Mouse (Mus musculus) lung, adult 18-20 months (tissue): ENCODE results near the gene Rnft1.

ENCODE experiments used
- DNase-seq, 2 experiments: peaks; one replicate each; pipeline ENCODE4 v3.0.0; 2022; ENCODE audit warnings: mixed read lengths in 2 of 2

Gene Rnft1

GRCm38 (mm10) chr11:86484101-86484868, at the start of gene Rnft1:
Gene Rnft1, plus strand, starts transcription at chr11:86484657.
- peak; percentile 99 for DNase-seq

DNA sequence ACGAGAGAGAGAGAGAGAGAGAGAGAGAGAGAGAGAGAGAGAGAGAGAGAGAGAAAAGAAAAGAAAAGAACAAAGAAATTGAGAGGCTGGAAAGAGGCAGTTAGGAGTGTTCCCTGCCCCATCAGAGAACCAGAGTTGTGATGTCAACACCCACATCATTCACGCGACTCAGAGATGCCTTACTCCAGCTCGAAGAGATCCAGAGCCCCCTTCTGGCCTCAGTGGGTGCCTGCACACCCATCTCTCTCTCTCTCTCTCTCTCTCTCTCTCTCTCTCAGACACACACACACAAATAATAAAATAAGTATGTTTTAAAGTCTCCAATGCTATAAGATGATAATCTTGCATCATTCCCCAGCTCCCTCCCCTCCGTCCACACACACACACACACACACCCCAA, 47.6 kb upstream of the Rnft1 start:
- DNase-seq, result peak; percentile 6 to 7

DNA sequence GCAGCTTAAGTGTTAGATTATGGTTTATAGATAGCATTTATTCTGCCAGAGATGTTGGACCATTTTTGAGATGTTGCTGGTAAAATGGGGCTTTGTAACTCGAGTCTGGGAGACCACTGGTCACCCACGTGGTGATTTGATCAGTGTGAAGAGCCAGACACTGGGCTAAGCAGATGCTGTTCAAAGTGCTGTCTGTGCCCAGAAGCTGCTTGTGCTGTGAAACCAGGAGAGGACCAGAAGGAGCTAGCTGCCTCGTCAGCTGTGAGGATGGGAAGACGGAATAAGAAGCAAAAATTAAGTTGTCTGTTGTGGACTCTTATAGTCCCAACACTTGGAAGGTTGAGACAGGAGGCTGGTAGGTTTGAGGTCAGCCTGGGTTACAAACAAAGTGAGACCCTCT, 46.2 kb upstream of the Rnft1 start:
- DNase-seq, result no peak

DNA sequence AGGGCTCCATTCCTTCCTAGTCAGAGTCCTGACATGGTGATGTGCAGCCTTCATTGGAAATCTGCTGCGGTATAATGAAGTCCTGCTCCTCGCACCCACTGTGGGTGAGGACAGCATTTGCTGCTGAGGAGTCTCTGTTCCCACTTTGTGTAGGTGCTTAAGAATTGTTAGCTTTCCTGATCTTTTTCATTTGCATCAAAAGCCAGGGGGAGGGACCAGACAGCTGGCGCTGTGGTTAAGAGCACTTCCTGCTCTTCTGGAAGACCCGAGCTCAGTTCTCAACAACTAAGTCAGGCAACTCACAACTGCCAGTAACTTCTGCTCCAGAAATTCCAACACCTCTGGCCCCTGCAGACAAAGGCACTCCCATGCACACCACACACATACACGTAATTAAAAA, 43.7 kb upstream of the Rnft1 start:
- no peak for DNase-seq

DNA sequence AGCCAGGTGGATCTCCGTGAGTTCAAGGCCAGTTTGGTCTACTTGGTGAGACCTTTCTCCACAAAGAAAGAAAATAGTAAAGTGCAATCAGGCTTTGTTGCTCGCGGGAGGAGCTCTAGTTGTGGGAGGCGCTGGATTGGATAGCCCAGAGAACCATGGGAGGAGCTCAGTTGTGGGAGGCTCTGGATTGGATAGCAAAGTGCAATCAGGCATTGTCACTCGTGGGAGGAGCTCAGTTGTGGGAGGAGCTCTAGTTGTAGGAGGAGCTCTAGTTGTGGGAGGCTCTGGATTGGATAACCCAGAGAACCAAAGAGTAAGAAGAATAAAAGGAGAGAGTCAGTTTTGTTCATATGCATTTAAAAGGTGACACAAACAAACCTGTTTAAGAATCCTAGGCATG, 30.5 kb upstream of the Rnft1 start:
- DNase-seq, result no peak

- no peak for DNase-seq
Measured at GRCm38 (mm10) chr11:86457545-86457944, 26.9 kb upstream of the Rnft1 start.

DNA sequence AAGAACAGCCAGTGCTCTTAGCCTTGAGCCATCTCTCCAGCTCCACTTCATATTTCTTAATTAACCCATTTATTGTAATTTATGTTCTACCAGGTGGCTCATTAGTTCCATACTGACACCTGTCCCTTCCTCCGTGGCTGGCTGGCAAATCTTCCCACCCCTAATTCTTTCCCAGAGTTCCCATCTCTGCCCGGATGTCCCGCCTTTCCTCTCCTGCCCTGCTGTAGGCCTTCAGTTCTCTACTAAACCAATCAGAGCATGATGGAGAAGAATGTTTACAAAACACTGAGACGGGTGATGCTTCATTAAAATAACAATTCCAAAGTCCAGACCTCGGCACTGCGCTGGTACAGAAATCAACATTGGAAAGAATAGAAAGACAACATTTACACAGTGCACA, 25.6 kb upstream of the Rnft1 start:
- DNase-seq, result no peak

DNA sequence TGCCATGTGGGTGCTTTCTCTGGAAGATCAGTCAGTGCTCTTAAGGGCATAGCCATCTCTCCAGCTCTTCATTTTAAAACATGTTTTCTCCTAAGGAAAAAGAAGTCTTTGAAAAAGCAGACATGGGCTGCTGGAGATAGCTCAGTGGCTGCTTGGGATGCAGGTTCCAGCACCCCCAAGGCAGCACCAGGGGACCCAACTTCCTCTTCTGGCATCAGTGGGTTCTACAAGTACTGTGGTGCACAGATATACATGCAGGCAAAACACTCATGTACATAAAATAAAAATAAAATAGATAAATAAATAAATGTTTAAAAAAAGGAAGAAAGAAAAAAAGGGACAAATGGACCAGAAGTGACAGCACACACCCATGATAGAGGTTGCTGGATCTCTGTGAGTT, 21.9 kb upstream of the Rnft1 start:
- no peak for DNase-seq

DNA sequence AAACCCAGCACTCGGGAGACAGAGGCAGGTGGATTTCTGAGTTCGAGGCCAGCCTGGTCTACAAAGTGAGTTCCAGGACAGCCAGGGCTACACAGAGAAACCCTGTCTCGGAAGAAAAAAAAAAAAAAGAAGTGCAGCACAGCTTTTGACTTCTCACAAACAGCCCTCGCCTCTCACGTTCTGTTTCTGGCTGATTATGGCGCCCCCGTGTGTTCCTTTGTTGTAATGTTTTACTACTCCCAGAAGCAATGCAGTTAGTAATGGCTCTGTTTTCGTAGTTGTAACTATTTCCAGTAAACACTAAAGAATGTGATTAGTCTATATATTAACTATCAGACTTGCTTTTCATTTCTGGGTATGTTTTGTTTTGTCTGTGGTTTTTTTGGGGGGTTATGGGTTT, 20.2 kb upstream of the Rnft1 start:
- peak; percentile 31 to 58 for DNase-seq

DNA sequence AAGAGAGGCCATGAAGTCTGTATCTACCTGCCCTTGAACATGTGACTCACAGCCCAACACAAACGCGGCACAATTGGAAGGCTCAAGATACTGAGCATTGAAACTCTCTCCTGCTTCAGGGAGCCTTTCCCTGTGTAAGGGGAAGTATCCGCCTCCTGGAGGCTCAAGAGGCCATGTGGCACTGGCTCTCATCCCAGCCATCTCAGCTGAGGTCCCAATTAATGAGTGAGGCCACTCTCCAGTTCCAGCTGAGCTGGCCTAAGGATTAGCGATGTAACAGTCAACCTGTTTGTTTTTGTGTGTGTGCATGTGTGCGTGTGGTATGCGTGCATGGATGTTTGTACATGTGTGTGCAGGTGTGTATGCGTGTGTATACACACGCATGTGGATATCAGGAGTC, 16.1 kb upstream of the Rnft1 start:
- DNase-seq, result peak; percentile 16 to 30

DNA sequence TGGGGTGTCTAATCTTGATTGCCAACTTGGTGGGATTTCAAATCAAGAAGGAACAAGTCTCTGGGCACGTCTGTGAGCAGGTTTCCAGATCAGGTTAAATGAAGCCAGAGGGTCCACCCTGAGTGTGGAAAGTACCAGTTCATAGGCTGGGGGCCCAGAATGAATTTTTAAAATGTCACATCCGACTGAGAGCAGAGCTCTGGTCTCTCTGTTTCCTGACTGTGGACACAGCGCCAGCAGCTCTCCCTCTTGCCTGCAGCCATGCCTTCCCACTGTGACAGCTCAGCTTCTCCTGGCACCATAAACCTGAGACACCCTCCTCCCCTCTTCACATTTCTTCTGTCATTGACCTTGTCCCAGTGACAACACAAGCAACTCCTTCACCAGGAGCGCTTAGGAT, 15.5 kb upstream of the Rnft1 start:
- no peak for DNase-seq

- DNase-seq, result no peak
Measured at GRCm38 (mm10) chr11:86471785-86472184, 12.7 kb upstream of the Rnft1 start.

- no peak for DNase-seq
Measured at GRCm38 (mm10) chr11:86472771-86473171, 11.7 kb upstream of the Rnft1 start.

DNA sequence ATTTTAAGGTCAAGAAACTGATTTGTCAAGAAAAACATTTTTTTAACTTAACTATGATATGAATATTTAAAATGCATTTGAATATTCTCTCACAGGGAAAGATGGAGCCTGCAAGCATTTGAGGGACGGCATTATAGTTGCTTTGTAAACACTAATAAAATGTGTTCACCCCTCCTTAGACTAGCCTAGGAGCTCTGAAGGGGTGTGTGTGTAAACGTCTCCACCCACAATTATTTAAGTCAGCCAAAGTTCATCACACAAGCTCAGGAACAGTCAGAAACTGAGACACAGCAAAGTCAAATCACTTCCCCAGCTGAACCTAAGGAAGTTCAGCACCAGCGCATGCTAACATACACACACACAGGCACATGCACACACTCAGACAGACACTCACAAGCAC, 10.9 kb upstream of the Rnft1 start:
- DNase-seq, result no peak

GRCm38 (mm10) chr11:86484910-86485510, 553 bp downstream of the Rnft1 start:
- DNase-seq, result peak; percentile 38 to 41

DNA sequence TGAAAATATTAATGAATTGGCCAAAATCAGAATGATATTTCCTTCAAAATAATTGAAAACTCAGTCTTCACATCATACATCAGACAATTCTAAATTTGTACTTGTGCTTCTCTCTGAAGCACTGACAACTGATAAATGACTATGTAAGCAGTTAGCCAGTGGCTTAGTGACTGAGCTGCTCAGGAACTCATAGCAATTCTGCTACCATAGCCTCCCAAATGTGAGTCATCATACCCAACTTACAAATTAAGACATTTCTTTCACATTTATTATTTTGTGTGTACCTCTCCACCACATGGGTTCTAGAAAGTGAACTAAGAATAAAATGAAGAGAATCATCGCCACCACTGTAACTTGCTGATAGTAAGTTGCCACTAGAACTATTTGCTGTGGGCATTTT, 6.3 kb downstream of the Rnft1 start:
- no peak for DNase-seq

- no peak for DNase-seq
Measured at GRCm38 (mm10) chr11:86497356-86497755, 12.9 kb downstream of the Rnft1 start.

DNA sequence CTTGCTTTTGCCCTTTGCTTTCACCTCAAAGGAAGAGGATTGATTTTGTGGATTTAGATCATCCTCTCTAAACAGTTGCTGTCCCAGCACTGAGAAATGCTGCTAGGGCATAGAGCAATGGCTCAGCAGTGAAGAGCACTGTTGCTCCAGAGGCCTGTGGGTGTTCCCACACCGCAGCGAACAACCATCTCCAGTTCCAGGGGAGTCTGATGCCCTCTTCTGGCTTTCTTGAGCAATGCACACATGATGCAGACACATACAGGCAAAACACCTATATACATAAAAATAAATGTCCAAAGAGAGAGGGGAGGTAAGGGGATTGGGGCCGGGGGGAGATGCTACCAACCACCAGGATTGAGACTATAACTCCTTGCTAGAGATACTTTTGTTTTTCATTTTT, 13.5 kb downstream of the Rnft1 start:
- no peak for DNase-seq

GRCm38 (mm10) chr11:86500795-86501194, 16.3 kb downstream of the Rnft1 start:
- DNase-seq, result no peak

DNA sequence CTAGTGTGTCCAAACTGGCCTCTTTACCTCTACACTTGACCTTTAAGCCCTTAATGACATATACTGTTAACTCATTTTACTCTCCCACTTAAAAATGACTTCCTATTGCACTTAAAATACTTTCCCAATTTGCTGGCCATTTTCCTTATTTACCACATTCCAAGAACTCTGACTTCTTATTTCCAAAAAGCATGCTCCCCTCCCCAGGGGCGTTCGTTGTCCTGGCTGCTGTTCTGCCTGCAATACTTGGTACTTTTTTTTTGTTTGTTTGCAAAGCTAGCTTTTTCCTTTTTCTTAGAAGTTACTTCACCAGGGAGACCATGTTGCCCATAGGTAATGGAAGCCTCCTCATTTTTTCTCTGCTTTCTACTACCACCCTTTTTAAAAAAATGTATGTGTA, 18.7 kb downstream of the Rnft1 start:
- no peak for DNase-seq

GRCm38 (mm10) chr11:86507334-86507733, 22.9 kb downstream of the Rnft1 start:
- no peak for DNase-seq

DNA sequence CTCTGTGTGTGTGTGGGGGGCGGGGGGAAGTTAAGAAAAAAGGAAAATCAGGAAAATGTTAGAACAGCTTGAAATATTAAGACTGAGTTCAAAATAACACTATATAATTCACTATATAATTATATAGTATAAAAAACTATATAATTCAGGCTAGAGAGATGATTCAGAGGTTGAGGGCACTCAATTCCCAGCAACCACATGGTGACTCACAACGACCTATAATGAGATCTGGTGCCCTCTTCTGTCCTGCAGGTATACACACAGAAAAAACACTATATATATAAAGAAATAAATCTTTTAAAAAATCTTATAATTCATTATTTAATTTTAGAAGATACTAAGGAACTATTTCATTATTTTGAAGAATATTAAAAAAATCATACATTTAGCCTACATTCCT, 23.5 kb downstream of the Rnft1 start:
- no peak for DNase-seq

GRCm38 (mm10) chr11:86516620-86517019, 32.2 kb downstream of the Rnft1 start:
- DNase-seq, result no peak

DNA sequence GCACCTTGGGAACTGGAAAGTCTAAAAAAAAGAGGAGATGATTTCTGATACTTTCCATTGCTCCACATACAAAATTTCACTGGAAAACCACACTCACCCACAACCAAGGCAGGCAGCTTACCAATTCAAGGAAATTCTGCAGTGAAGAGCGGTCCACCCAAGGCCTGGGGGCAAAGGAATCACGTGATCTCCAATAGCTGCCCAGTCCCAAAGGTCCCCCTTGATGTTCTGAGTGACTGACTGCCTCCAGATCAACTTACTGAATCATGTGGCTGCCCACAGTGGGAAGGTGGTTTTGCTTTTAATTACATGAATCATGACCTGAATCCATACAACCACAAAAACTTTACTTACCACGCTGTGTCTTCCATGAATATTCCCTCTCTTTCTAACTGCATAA, 32.8 kb downstream of the Rnft1 start:
- no peak for DNase-seq

GRCm38 (mm10) chr11:86519751-86520150, 35.3 kb downstream of the Rnft1 start:
- DNase-seq, result no peak
